Mouse (Mus musculus) liver, embryonic 12.5 days (tissue): ENCODE measurements around the gene Pgm5. TPM values are rescaled to one million over a fixed set of nuclear protein-coding genes. Genes with fewer than 3 reads are reported as not detected.

Source experiments
- ATAC-seq: fragments of 200-750 bp; cut with Nextera tagmentation; 2 replicates; pipeline ENCODE4 v1.8.0; 2017; ENCODE audit warnings: moderate number of reproducible peaks, mild to moderate bottlenecking, moderate library complexity
- H3K27ac ChIP-seq: fragments of 300-500 bp; sonication (generic); 2 replicates; pipeline ENCODE4 v1.5.1; 2016; ENCODE audit warnings: mild to moderate bottlenecking
- H3K27me3 ChIP-seq: fragments of 300-500 bp; sonication (generic); replicated peaks from 2 replicates; pipeline ENCODE4 v1.6.1; 2016; ENCODE audit warnings: mild to moderate bottlenecking, moderate library complexity
- H3K36me3 ChIP-seq: fragments of 300-500 bp; sonication (generic); 2 replicates; pipeline ENCODE4 v1.6.1; 2016; ENCODE audit warnings: mild to moderate bottlenecking, moderate library complexity
- H3K4me1 ChIP-seq: fragments of 300-500 bp; sonication (generic); 2 replicates; pipeline ENCODE4 v1.6.1; 2016
- H3K4me2 ChIP-seq: fragments of 300-500 bp; sonication (generic); 2 replicates; pipeline ENCODE4 v1.6.1; 2016; ENCODE audit warnings: mild to moderate bottlenecking, moderate library complexity
- H3K4me3 ChIP-seq: fragments of 300-500 bp; sonication (generic); 2 replicates; pipeline ENCODE4 v1.5.1; 2016; ENCODE audit warnings: mild to moderate bottlenecking, moderate library complexity
- H3K9ac ChIP-seq: fragments of 300-500 bp; sonication (generic); 2 replicates; pipeline ENCODE4 v1.6.1; 2016; ENCODE audit warnings: mild to moderate bottlenecking, moderate library complexity
- H3K9me3 ChIP-seq: fragments of 300-500 bp; sonication (generic); replicated peaks from 2 replicates; pipeline ENCODE4 v1.6.1; 2016; ENCODE audit warnings: mild to moderate bottlenecking, moderate library complexity
- WGBS: fragments of 180-500 bp; shearing (Covaris S2); methylation state at CpG from one replicate; pipeline ENCODE4 v1.1.7; 2016; ENCODE audit not compliant: insufficient replicate concordance; 5-methylcytosine and 5-hydroxymethylcytosine counted together
- polyA plus RNA-seq: library from polyadenylated mRNA; unstranded; fragments of >200 nt; fragmentation: Nextera tagmentation; extraction: Ambion mirVana; gene quantifications from 2 replicates; pipeline ENCODE4 v1.2.1, GENCODE M21; 2016

Gene Pgm5
- polyA plus RNA-seq, result 0.39 and 0.62 TPM in 2 replicates

- peak within 1 kb of the TSS; percentile 43 for H3K4me3 ChIP-seq
- no peak for ATAC-seq
- 0 out of 2 replicates have a peak, but pooled peaks cover 3% of the 10 kb centered on the region for H3K4me1 ChIP-seq
- 2% methylated on average over 39 of the region's 39 CpGs for WGBS
- peaks cover 46% of the 10 kb centered on the region for H3K27me3 ChIP-seq
- H3K9me3 ChIP-seq, result no peaks in the 10 kb centered on the region
- H3K9ac ChIP-seq, result 0 out of 2 replicates have a peak within 1 kb of the TSS, but pooled peaks have one; percentile 31
- H3K27ac ChIP-seq, result no peak within 1 kb of the TSS
- peak within 1 kb of the TSS; percentile 57 for H3K4me2 ChIP-seq
- no peaks in the 10 kb centered on the region for H3K36me3 ChIP-seq
Observed at GRCm38 (mm10) chr19:24861612-24862451, at the start of gene Pgm5. TSS of gene Pgm5 (minus strand) at chr19:24861855.

GRCm38 (mm10) chr19:24908385-24909155 lies 46.9 kb upstream of the Pgm5 start:
- H3K4me1 ChIP-seq, result no peaks in the 10 kb centered on the region
- no peak overlapping the region for H3K4me2 ChIP-seq
- whole genome bisulfite sequencing, result 64% methylated on average over 3 of the region's 3 CpGs
- no peak for ATAC-seq
- H3K27me3 ChIP-seq, result peaks cover 15% of the 10 kb centered on the region
- H3K27ac ChIP-seq, result no peak overlapping the region
- no peak overlapping the region for H3K4me3 ChIP-seq
- H3K9ac ChIP-seq, result no peak overlapping the region
- H3K9me3 ChIP-seq, result no peaks in the 10 kb centered on the region
- no peaks in the 10 kb centered on the region for H3K36me3 ChIP-seq

- Histone ChIP-seq H3K27me3 (peaks cover 24% of the 10 kb centered on the region), H3K36me3 (no peaks in the 10 kb centered on the region), H3K4me1 (no peaks in the 10 kb centered on the region), H3K9ac (no peak overlapping the region), H3K4me3 (no peak overlapping the region), H3K9me3 (no peaks in the 10 kb centered on the region), H3K27ac (no peak overlapping the region), H3K4me2 (no peak overlapping the region)
- no peak for ATAC-seq
- 64% methylated on average over 6 of the region's 6 CpGs for WGBS
Observed at GRCm38 (mm10) chr19:24907655-24908054, 46.0 kb upstream of the Pgm5 start.

- Histone ChIP-seq H3K27ac (no peak overlapping the region), H3K9ac (no peak overlapping the region), H3K4me2 (no peak overlapping the region), H3K4me1 (peaks cover 14% of the 10 kb centered on the region; the same call in 1 of the 2 replicates), H3K27me3 (peaks cover 71% of the 10 kb centered on the region), H3K36me3 (no peaks in the 10 kb centered on the region), H3K9me3 (no peaks in the 10 kb centered on the region), H3K4me3 (no peak overlapping the region)
- 30% methylated on average over 2 of the region's 2 CpGs for WGBS
- no peak for ATAC-seq
Observed at GRCm38 (mm10) chr19:24902821-24903220, 41.2 kb upstream of the Pgm5 start.

- Histone ChIP-seq H3K9ac (no peak overlapping the region), H3K4me3 (no peak overlapping the region), H3K9me3 (no peaks in the 10 kb centered on the region), H3K27ac (no peak overlapping the region), H3K4me1 (peaks cover 14% of the 10 kb centered on the region; the same call in 1 of the 2 replicates), H3K4me2 (no peak overlapping the region), H3K36me3 (no peaks in the 10 kb centered on the region), H3K27me3 (peaks cover 77% of the 10 kb centered on the region)
- WGBS, result 0% methylated on average over 2 of the region's 2 CpGs
- ATAC-seq, result no peak
Observed at GRCm38 (mm10) chr19:24902256-24902655, 40.6 kb upstream of the Pgm5 start.

- no peak overlapping the region for H3K27ac ChIP-seq
- no peaks in the 10 kb centered on the region for H3K9me3 ChIP-seq
- ATAC-seq, result no peak
- no peaks in the 10 kb centered on the region for H3K36me3 ChIP-seq
- H3K9ac ChIP-seq, result no peak overlapping the region
- WGBS, result 10% methylated on average over 3 of the region's 3 CpGs
- H3K4me3 ChIP-seq, result no peak overlapping the region
- H3K27me3 ChIP-seq, result peaks cover 83% of the 10 kb centered on the region
- peaks cover 14% of the 10 kb centered on the region; the same call in 1 of the 2 replicates for H3K4me1 ChIP-seq
- H3K4me2 ChIP-seq, result no peak overlapping the region
Observed at GRCm38 (mm10) chr19:24901666-24902065, 40.0 kb upstream of the Pgm5 start.

- Histone ChIP-seq H3K9me3 (no peaks in the 10 kb centered on the region), H3K27me3 (peaks cover 92% of the 10 kb centered on the region)
- no peak for ATAC-seq
Observed at GRCm38 (mm10) chr19:24900581-24901220, 39.0 kb upstream of the Pgm5 start, which contains the start of gene Foxd4. TSS of gene Foxd4 (minus strand) at chr19:24901197.

GRCm38 (mm10) chr19:24899578-24900544 lies 38.2 kb upstream of the Pgm5 start:
- ATAC-seq, result no peak

More at GRCm38 (mm10) chr19:24900581-24901220, 39.0 kb upstream of the Pgm5 start, which contains the start of gene Foxd4:
- peak within 1 kb of the TSS; percentile 35 for H3K4me3 ChIP-seq
- H3K4me2 ChIP-seq, result peak within 1 kb of the TSS; percentile 60
- no peaks in the 10 kb centered on the region for H3K36me3 ChIP-seq
- 2% methylated on average over 27 of the region's 27 CpGs for WGBS
- H3K4me1 ChIP-seq, result peaks cover 14% of the 10 kb centered on the region; the same call in 1 of the 2 replicates
- H3K9ac ChIP-seq, result no peak within 1 kb of the TSS
- H3K27ac ChIP-seq, result no peak within 1 kb of the TSS

GRCm38 (mm10) chr19:24898737-24899577 lies 37.3 kb upstream of the Pgm5 start:
- WGBS, result 5% methylated on average over 34 of the region's 34 CpGs
- no peak for ATAC-seq

More at GRCm38 (mm10) chr19:24899578-24900544, 38.2 kb upstream of the Pgm5 start:
- no peak overlapping the region for H3K9ac ChIP-seq
- no peaks in the 10 kb centered on the region for H3K36me3 ChIP-seq
- under 1% methylated on average over 82 of the region's 84 CpGs for WGBS
- peaks cover 14% of the 10 kb centered on the region; the same call in 1 of the 2 replicates for H3K4me1 ChIP-seq
- peaks cover 95% of the 10 kb centered on the region for H3K27me3 ChIP-seq
- no peaks in the 10 kb centered on the region for H3K9me3 ChIP-seq
- peak overlapping the region; percentile 35 for H3K4me3 ChIP-seq
- H3K27ac ChIP-seq, result no peak overlapping the region
- H3K4me2 ChIP-seq, result peak overlapping the region; percentile 60

More at GRCm38 (mm10) chr19:24898737-24899577, 37.3 kb upstream of the Pgm5 start:
- H3K4me3 ChIP-seq, result 0 out of 2 replicates have a peak overlapping the region, but pooled peaks have one; percentile 35
- H3K9ac ChIP-seq, result no peak overlapping the region
- peak overlapping the region; percentile 60; the same call in 1 of the 2 replicates for H3K4me2 ChIP-seq
- peaks cover 14% of the 10 kb centered on the region; the same call in 1 of the 2 replicates for H3K4me1 ChIP-seq
- no peaks in the 10 kb centered on the region for H3K9me3 ChIP-seq
- no peaks in the 10 kb centered on the region for H3K36me3 ChIP-seq
- H3K27me3 ChIP-seq, result peaks cover 89% of the 10 kb centered on the region
- no peak overlapping the region for H3K27ac ChIP-seq
